In genomic region chr17:18718275-18718674, GRCm38 (mm10) we compare ENCODE assay signal across 18 mouse cellular contexts.
"Had no signal": no experiment of that assay in that cellular context is flagged by ENCODE, and none has a peak within 500 bp of the region (broad histone marks: within the 10 kb centered on the region; RNA-seq: fewer than 3 reads in every experiment).

No protein-coding gene starts in this region.

- DNase-seq: kidney, adult 2 months; kidney, postnatal 25 days; layer of hippocampus, adult 9-11 months; liver, embryonic 13.5 days; lung, adult 2 months; lung, postnatal 14 days; lung, postnatal 4 days; midbrain, embryonic 14.5 days; right cerebral cortex, adult 18-20 months; right cerebral cortex, postnatal 14 days; right cerebral cortex, postnatal 4 days; thymus, postnatal 14 days; thymus, postnatal 4 days had no signal

- H3K36me3 ChIP-seq: liver, embryonic 13.5 days; neural tube, embryonic 12.5 days; neural tube, embryonic 15.5 days had no signal

- H3K9ac ChIP-seq: liver, embryonic 13.5 days; neural tube, embryonic 12.5 days; neural tube, embryonic 15.5 days had no signal

- H3K4me3 ChIP-seq: layer of hippocampus, adult 2 months; liver, embryonic 13.5 days; neural tube, embryonic 12.5 days; neural tube, embryonic 15.5 days had no signal

- H3K4me1 ChIP-seq: liver, embryonic 13.5 days; neural tube, embryonic 12.5 days; neural tube, embryonic 15.5 days had no signal

- H3K27ac ChIP-seq: kidney, postnatal 0 days; layer of hippocampus, adult 2 months; liver, embryonic 13.5 days; neural tube, embryonic 12.5 days; neural tube, embryonic 15.5 days; stomach, postnatal 0 days had no signal

- H3K27me3 ChIP-seq: liver, embryonic 13.5 days; neural tube, embryonic 12.5 days; neural tube, embryonic 15.5 days had no signal
